Mouse (Mus musculus) Muller cell, postnatal 12 days (primary cell): ENCODE results near the gene Pop5.

Source experiments
- DNase-seq: peaks from one replicate; pipeline ENCODE4 v3.0.0-alpha.2; 2015; ENCODE audit errors: inconsistent ontology term

Pop5 gene

GRCm38 (mm10) chr5:115235786-115236263 lies at the start of gene Pop5:
Gene Pop5, plus strand, starts transcription at chr5:115235836.
- DNase-seq, result peak; percentile 92

GRCm38 (mm10) chr5:115186371-115187073 lies 49.1 kb upstream of the Pop5 start:
- DNase-seq, result peak; percentile 67

GRCm38 (mm10) chr5:115187188-115188131 lies 48.2 kb upstream of the Pop5 start:
- DNase-seq, result peak; percentile 92

- no peak for DNase-seq
Measured at GRCm38 (mm10) chr5:115188824-115189223, 46.8 kb upstream of the Pop5 start.

- DNase-seq, result no peak
Measured at GRCm38 (mm10) chr5:115190081-115190480, 45.6 kb upstream of the Pop5 start.

GRCm38 (mm10) chr5:115191880-115192827 lies 43.5 kb upstream of the Pop5 start:
- DNase-seq, result no peak

GRCm38 (mm10) chr5:115192828-115193195 lies 42.8 kb upstream of the Pop5 start:
- no peak for DNase-seq

- DNase-seq, result peak; percentile 77
Measured at GRCm38 (mm10) chr5:115193226-115193625, 42.4 kb upstream of the Pop5 start.

GRCm38 (mm10) chr5:115193669-115194625 lies 41.7 kb upstream of the Pop5 start, which contains the start of gene Cabp1:
Gene Cabp1, minus strand, starts transcription at chr5:115194381.
- peak; percentile 41 for DNase-seq

GRCm38 (mm10) chr5:115194626-115195221 lies 40.9 kb upstream of the Pop5 start:
- DNase-seq, result no peak

- DNase-seq, result peak; percentile 40
Measured at GRCm38 (mm10) chr5:115203735-115204561, 31.7 kb upstream of the Pop5 start.

GRCm38 (mm10) chr5:115204562-115205311 lies 30.9 kb upstream of the Pop5 start:
- DNase-seq, result peak; percentile 67

GRCm38 (mm10) chr5:115207244-115207643 lies 28.4 kb upstream of the Pop5 start:
- DNase-seq, result no peak

- no peak for DNase-seq
Measured at GRCm38 (mm10) chr5:115207892-115208291, 27.7 kb upstream of the Pop5 start.

- DNase-seq, result no peak
Measured at GRCm38 (mm10) chr5:115208601-115209000, 27.0 kb upstream of the Pop5 start.

GRCm38 (mm10) chr5:115210380-115210779 lies 25.3 kb upstream of the Pop5 start:
- DNase-seq, result no peak

- no peak for DNase-seq
Measured at GRCm38 (mm10) chr5:115212451-115212850, 23.2 kb upstream of the Pop5 start.

GRCm38 (mm10) chr5:115212861-115213260 lies 22.8 kb upstream of the Pop5 start:
- DNase-seq, result no peak
